Mouse (Mus musculus) megakaryocyte-erythroid progenitor cell, adult 5-6 weeks (primary cell): ENCODE data around the gene Nup62. TPM values are rescaled to one million over a fixed set of nuclear protein-coding genes. Genes with fewer than 3 reads are reported as not detected.

Source experiments
- ATAC-seq: replicated peaks from 2 replicates; pipeline ENCODE4 v1.8.0; 2016; ENCODE audit warnings: mild to moderate bottlenecking, inconsistent platforms; ENCODE audit not compliant: severe bottlenecking, poor library complexity, low FRiP score, low TSS enrichment
- total RNA-seq, 2 experiments: library from RNA; stranded (forward) in 1 of 2; stranded (reverse) in 1 of 2; fragments of 200-1000, 215-1000 nt in 1 of 2; fragments of >200 nt in 1 of 2; fragmentation: Nextera tagmentation in 1 of 2; gene quantifications; 2 replicates each; pipeline ENCODE4 v1.2.3; 2014 to 2017

The Nup62 gene
- total RNA-seq, 2 experiments from 2014 or later, result 103 to 183 TPM

DNA sequence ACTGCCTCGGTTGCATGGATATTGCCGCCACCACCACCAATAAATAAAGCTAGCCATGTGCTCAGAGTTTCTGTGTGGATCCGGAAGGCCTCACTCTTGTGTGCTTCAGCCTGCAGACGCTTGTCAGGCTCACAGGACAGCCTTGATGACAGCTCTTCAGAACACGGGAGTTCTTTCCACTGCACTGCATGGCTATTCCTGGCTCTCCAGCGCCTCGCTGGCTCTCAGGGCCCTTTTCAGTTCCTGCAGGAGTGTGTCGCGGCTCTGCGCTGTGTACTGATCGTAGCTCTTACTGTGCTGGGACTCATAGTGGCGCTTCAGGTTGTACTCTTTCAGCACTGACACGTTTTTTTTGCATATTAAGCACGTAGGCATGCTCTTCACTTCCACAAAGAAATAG lies 61.9 kb downstream of the Nup62 start:
- ATAC-seq, result no peak

Other genes with a start within 250 kb of the Nup62 start
- gene Napsa, start 243.7 kb upstream of the Nup62 start, total RNA-seq (2014; fragmentation: Nextera tagmentation), result 5.3 and 10.3 TPM in 2 replicates
- gene Napsa, start 243.7 kb upstream of the Nup62 start, total RNA-seq (2017), result 2.0 and 11.0 TPM in 2 replicates
- gene Kcnc3, start 225.4 kb upstream of the Nup62 start, total RNA-seq (2014; fragmentation: Nextera tagmentation), result 1.9 and 7.9 TPM in 2 replicates
- 0.11 TPM in 1 of 2 replicates, not detected in the other for gene Kcnc3, start 225.4 kb upstream of the Nup62 start, total RNA-seq (2017)
- gene Myh14, start 145.2 kb upstream of the Nup62 start, total RNA-seq (2014; fragmentation: Nextera tagmentation), result not detected in 2 replicates
- gene Myh14, start 145.2 kb upstream of the Nup62 start, total RNA-seq (2017), result not detected in 2 replicates
- not detected in 2 replicates for gene Izumo2, start 107.3 kb upstream of the Nup62 start, total RNA-seq (2014; fragmentation: Nextera tagmentation)
- gene Izumo2, start 107.3 kb upstream of the Nup62 start, total RNA-seq (2017), result not detected in 2 replicates
- 34.2 and 43.8 TPM in 2 replicates for gene Vrk3, start 67.7 kb upstream of the Nup62 start, total RNA-seq (2014; fragmentation: Nextera tagmentation)
- gene Vrk3, start 67.7 kb upstream of the Nup62 start, total RNA-seq (2017), result 51.5 and 81.2 TPM in 2 replicates
- gene Zfp473, start 65.0 kb upstream of the Nup62 start, total RNA-seq (2014; fragmentation: Nextera tagmentation), result 0.22 and 2.0 TPM in 2 replicates
- gene Zfp473, start 65.0 kb upstream of the Nup62 start, total RNA-seq (2017), result 6.5 TPM in 1 of 2 replicates, not detected in the other
- 2.5 and 6.5 TPM in 2 replicates for gene Il4i1, start 299 bp downstream of the Nup62 start, total RNA-seq (2014; fragmentation: Nextera tagmentation)
- 0.76 and 1.7 TPM in 2 replicates for gene Il4i1, start 299 bp downstream of the Nup62 start, total RNA-seq (2017)
- gene Atf5, start 570 bp downstream of the Nup62 start, total RNA-seq (2014; fragmentation: Nextera tagmentation), result 3.5 and 6.8 TPM in 2 replicates
- gene Atf5, start 570 bp downstream of the Nup62 start, total RNA-seq (2017), result 1.3 and 2.8 TPM in 2 replicates
- gene Akt1s1, start 32.9 kb downstream of the Nup62 start, total RNA-seq (2014; fragmentation: Nextera tagmentation), result 21.1 and 23.7 TPM in 2 replicates
- gene Akt1s1, start 32.9 kb downstream of the Nup62 start, total RNA-seq (2017), result 19.2 and 24.5 TPM in 2 replicates
- gene Tbc1d17, start 33.0 kb downstream of the Nup62 start, total RNA-seq (2014; fragmentation: Nextera tagmentation), result 26.7 and 61.9 TPM in 2 replicates
- 13.7 and 49.6 TPM in 2 replicates for gene Tbc1d17, start 33.0 kb downstream of the Nup62 start, total RNA-seq (2017)
- gene Pnkp, start 41.1 kb downstream of the Nup62 start, total RNA-seq (2014; fragmentation: Nextera tagmentation), result 25.2 and 58.9 TPM in 2 replicates
- gene Pnkp, start 41.1 kb downstream of the Nup62 start, total RNA-seq (2017), result 18.4 and 30.5 TPM in 2 replicates
- gene Ptov1, start 53.7 kb downstream of the Nup62 start, total RNA-seq (2014; fragmentation: Nextera tagmentation), result 79.6 and 88.8 TPM in 2 replicates
- gene Ptov1, start 53.7 kb downstream of the Nup62 start, total RNA-seq (2017), result 19.6 and 40.9 TPM in 2 replicates
- 42.0 and 71.7 TPM in 2 replicates for gene Med25, start 76.6 kb downstream of the Nup62 start, total RNA-seq (2014; fragmentation: Nextera tagmentation)
- gene Med25, start 76.6 kb downstream of the Nup62 start, total RNA-seq (2017), result 12.1 and 18.1 TPM in 2 replicates
- gene Fuz, start 80.0 kb downstream of the Nup62 start, total RNA-seq (2014; fragmentation: Nextera tagmentation), result 12.0 and 19.8 TPM in 2 replicates
- gene Fuz, start 80.0 kb downstream of the Nup62 start, total RNA-seq (2017), result 14.2 and 18.3 TPM in 2 replicates
- gene Ap2a1, start 113.4 kb downstream of the Nup62 start, total RNA-seq (2014; fragmentation: Nextera tagmentation), result 95.3 and 104 TPM in 2 replicates
- gene Ap2a1, start 113.4 kb downstream of the Nup62 start, total RNA-seq (2017), result 23.8 and 37.1 TPM in 2 replicates
- not detected in 2 replicates for gene Tsks, start 127.1 kb downstream of the Nup62 start, total RNA-seq (2014; fragmentation: Nextera tagmentation)
- not detected in 2 replicates for gene Tsks, start 127.1 kb downstream of the Nup62 start, total RNA-seq (2017)
- gene Cpt1c, start 158.8 kb downstream of the Nup62 start, total RNA-seq (2014; fragmentation: Nextera tagmentation), result 4.1 and 11.5 TPM in 2 replicates
- gene Cpt1c, start 158.8 kb downstream of the Nup62 start, total RNA-seq (2017), result 0.91 and 1.3 TPM in 2 replicates
- gene Prmt1, start 170.5 kb downstream of the Nup62 start, total RNA-seq (2014; fragmentation: Nextera tagmentation), result 160 and 230 TPM in 2 replicates
- gene Prmt1, start 170.5 kb downstream of the Nup62 start, total RNA-seq (2017), result 132 and 171 TPM in 2 replicates
- gene Irf3, start 181.6 kb downstream of the Nup62 start, total RNA-seq (2014; fragmentation: Nextera tagmentation), result 80.4 and 150 TPM in 2 replicates
- 84.3 and 104 TPM in 2 replicates for gene Irf3, start 181.6 kb downstream of the Nup62 start, total RNA-seq (2017)
- gene Bcl2l12, start 182.6 kb downstream of the Nup62 start, total RNA-seq (2014; fragmentation: Nextera tagmentation), result 37.2 and 42.7 TPM in 2 replicates
- gene Bcl2l12, start 182.6 kb downstream of the Nup62 start, total RNA-seq (2017), result 15.5 and 25.6 TPM in 2 replicates
- 33.0 and 46.3 TPM in 2 replicates for gene Scaf1, start 200.3 kb downstream of the Nup62 start, total RNA-seq (2014; fragmentation: Nextera tagmentation)
- gene Scaf1, start 200.3 kb downstream of the Nup62 start, total RNA-seq (2017), result 7.2 and 10.2 TPM in 2 replicates
- gene Rras, start 201.9 kb downstream of the Nup62 start, total RNA-seq (2014; fragmentation: Nextera tagmentation), result 1.4 and 1.7 TPM in 2 replicates
- gene Rras, start 201.9 kb downstream of the Nup62 start, total RNA-seq (2017), result 1.3 and 1.6 TPM in 2 replicates
- gene Prr12, start 236.8 kb downstream of the Nup62 start, total RNA-seq (2014; fragmentation: Nextera tagmentation), result 26.6 and 28.7 TPM in 2 replicates
- gene Prr12, start 236.8 kb downstream of the Nup62 start, total RNA-seq (2017), result 1.9 and 2.1 TPM in 2 replicates
- 27.8 and 55.1 TPM in 2 replicates for gene Nosip, start 246.3 kb downstream of the Nup62 start, total RNA-seq (2014; fragmentation: Nextera tagmentation)
- gene Nosip, start 246.3 kb downstream of the Nup62 start, total RNA-seq (2017), result 40.9 and 48.3 TPM in 2 replicates
- 4.3 and 4.7 TPM in 2 replicates for gene Prrg2, start 246.6 kb downstream of the Nup62 start, total RNA-seq (2014; fragmentation: Nextera tagmentation)
- 3.5 and 6.2 TPM in 2 replicates for gene Prrg2, start 246.6 kb downstream of the Nup62 start, total RNA-seq (2017)